Mouse (Mus musculus) myocyte (in vitro differentiated cells): ENCODE results near the gene Opn4. TPM values are rescaled to one million over a fixed set of nuclear protein-coding genes. Genes with fewer than 3 reads are reported as not detected.

ENCODE experiments used
- H3K27me3 ChIP-seq: one replicate; pipeline ENCODE4 v1.6.1; 2011; ENCODE audit not compliant: control insufficient read depth, insufficient read depth, insufficient read length
- H3K36me3 ChIP-seq: one replicate; pipeline ENCODE4 v1.6.1; 2011; ENCODE audit not compliant: control insufficient read depth, insufficient read depth
- H3K4me2 ChIP-seq: one replicate; pipeline ENCODE4 v1.6.1; 2011; ENCODE audit warnings: low read depth, control low read depth
- H3K4me3 ChIP-seq: one replicate; pipeline ENCODE4 v1.5.1; 2011; ENCODE audit warnings: mild to moderate bottlenecking, control low read depth, moderate library complexity
- H3K79me2 ChIP-seq: one replicate; pipeline ENCODE4 v1.6.1; 2011; ENCODE audit not compliant: control insufficient read depth, insufficient read depth
- H3ac ChIP-seq: one replicate; pipeline ENCODE4 v1.6.1; 2011; ENCODE audit not compliant: control insufficient read depth, insufficient read length
- CEBPB ChIP-seq: IDR thresholded peaks from 2 replicates; pipeline ENCODE4 v1.6.1; 2011; ENCODE audit warnings: mild to moderate bottlenecking, moderate library complexity; ENCODE audit not compliant: poor library complexity, insufficient read depth, severe bottlenecking
- E2F4 ChIP-seq: IDR thresholded peaks from one replicate; pipeline ENCODE4 v1.6.1; 2011; ENCODE audit warnings: mild to moderate bottlenecking, control low read depth, moderate library complexity; ENCODE audit not compliant: insufficient read depth
- MAX ChIP-seq: IDR thresholded peaks from one replicate; pipeline ENCODE4 v1.6.1; 2011; ENCODE audit warnings: low read depth, mild to moderate bottlenecking, control low read depth
- MYOD1 ChIP-seq, 3 experiments: IDR thresholded peaks; one replicate each; pipeline ENCODE4 v1.6.1; 2011; ENCODE audit warnings: control low read depth in 2 of 3, low read depth in 2 of 3, mild to moderate bottlenecking in 2 of 3, moderate library complexity in 1 of 3; ENCODE audit not compliant: insufficient read length in 2 of 3, control insufficient read depth in 1 of 3
- MYOG ChIP-seq, 3 experiments: IDR thresholded peaks; one replicate each; pipeline ENCODE4 v1.6.1; 2011; ENCODE audit warnings: control low read depth in 2 of 3, low read depth in 2 of 3, mild to moderate bottlenecking in 2 of 3; ENCODE audit not compliant: insufficient read length in 2 of 3, control insufficient read depth in 1 of 3, insufficient read depth in 1 of 3
- POLR2A ChIP-seq: IDR thresholded peaks from one replicate; pipeline ENCODE4 v1.6.1; 2011; ENCODE audit warnings: low read depth, mild to moderate bottlenecking, control low read depth, moderate library complexity; ENCODE audit not compliant: insufficient read length
- POLR2AphosphoS2 ChIP-seq: IDR thresholded peaks from one replicate; pipeline ENCODE4 v1.6.1; 2011; ENCODE audit warnings: low read depth, control low read depth; ENCODE audit not compliant: insufficient read length
- REST ChIP-seq: IDR thresholded peaks from one replicate; pipeline ENCODE4 v1.6.1; 2011; ENCODE audit warnings: mild to moderate bottlenecking, control low read depth, moderate library complexity; ENCODE audit not compliant: insufficient read depth, insufficient read length
- SRF ChIP-seq: IDR thresholded peaks from one replicate; pipeline ENCODE4 v1.6.1; 2011; ENCODE audit warnings: low read depth; ENCODE audit not compliant: control insufficient read depth, insufficient read length
- TCF12 ChIP-seq: IDR thresholded peaks from one replicate; pipeline ENCODE4 v1.6.1; 2011; ENCODE audit warnings: mild to moderate bottlenecking, control low read depth; ENCODE audit not compliant: poor library complexity, insufficient read depth, severe bottlenecking
- TCF3 ChIP-seq: IDR thresholded peaks from one replicate; pipeline ENCODE4 v1.6.1; 2011; ENCODE audit warnings: low read depth, control low read depth; ENCODE audit not compliant: insufficient read length
- USF1 ChIP-seq: IDR thresholded peaks from one replicate; pipeline ENCODE4 v1.6.1; 2011; ENCODE audit warnings: low read depth, mild to moderate bottlenecking, control low read depth, moderate library complexity
- polyA plus RNA-seq: library from polyadenylated mRNA; unstranded; fragments of >200 nt; fragmentation: generic; extraction: Trizol; gene quantifications from one replicate; pipeline ENCODE4 v1.2.1, GENCODE M21; 2012; ENCODE audit warnings: missing spikeins

The Opn4 gene
- polyA plus RNA-seq, 1 experiment, result 0.23 TPM

DNA sequence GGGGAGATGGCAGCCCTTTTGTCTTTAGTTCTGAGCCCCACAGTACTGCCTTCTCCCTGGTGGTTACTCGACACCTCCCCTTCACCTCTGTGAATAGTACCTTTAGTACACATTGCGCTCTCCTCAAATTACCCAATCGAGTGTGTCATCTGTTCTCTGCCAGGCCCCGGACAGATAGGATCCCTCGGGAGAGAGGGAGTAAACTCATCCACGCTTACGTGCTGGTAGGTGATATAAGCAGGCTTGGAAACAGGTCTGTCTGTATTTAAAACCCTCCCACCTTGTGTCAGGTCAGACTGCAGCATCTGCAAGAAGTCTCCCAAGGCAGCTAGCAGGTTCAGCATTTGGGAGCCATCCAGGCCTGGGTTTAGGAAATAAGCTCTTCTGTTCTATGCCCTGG is 35.2 kb upstream of the Opn4 start:
- no peak overlapping the region for H3K4me2 ChIP-seq
- no peaks in the 10 kb centered on the region for H3K79me2 ChIP-seq
- H3K4me3 ChIP-seq, result no peak overlapping the region
- no peaks in the 10 kb centered on the region for H3K27me3 ChIP-seq
- no peak overlapping the region for H3ac ChIP-seq
- no peaks in the 10 kb centered on the region for H3K36me3 ChIP-seq
- TF ChIP-seq TCF12 (no peak), MAX (no peak), MYOD1 (IDR thresholded peaks at IDR 0.05; ENCODE audit: control insufficient read depth in 1 of 3, insufficient read length in 2 of 3, low read depth in 2 of 3) (no peak), REST (no peak), TCF3 (no peak), E2F4 (no peak), POLR2A (no peak), SRF (no peak), CEBPB (no peak), MYOG (IDR thresholded peaks at IDR 0.05; ENCODE audit: control insufficient read depth in 1 of 3, insufficient read depth in 1 of 3, insufficient read length in 2 of 3, low read depth in 2 of 3) (no peak)

- Histone ChIP-seq H3K27me3 (no peaks in the 10 kb centered on the region), H3K36me3 (no peaks in the 10 kb centered on the region), H3K79me2 (no peaks in the 10 kb centered on the region), H3K4me2 (no peak overlapping the region), H3K4me3 (no peak overlapping the region), H3ac (no peak overlapping the region)
- TF ChIP-seq USF1 (no peak), CEBPB (no peak), POLR2A (no peak), MAX (no peak), MYOG (IDR thresholded peaks at IDR 0.05; ENCODE audit: control insufficient read depth in 1 of 3, insufficient read depth in 1 of 3, insufficient read length in 2 of 3, low read depth in 2 of 3) (no peak), SRF (no peak), E2F4 (no peak), TCF3 (no peak), TCF12 (no peak), MYOD1 (IDR thresholded peaks at IDR 0.05; ENCODE audit: control insufficient read depth in 1 of 3, insufficient read length in 2 of 3, low read depth in 2 of 3) (no peak), POLR2AphosphoS2 (no peak), REST (no peak)
Measured at GRCm38 (mm10) chr14:34632722-34633448, 32.9 kb upstream of the Opn4 start.

DNA sequence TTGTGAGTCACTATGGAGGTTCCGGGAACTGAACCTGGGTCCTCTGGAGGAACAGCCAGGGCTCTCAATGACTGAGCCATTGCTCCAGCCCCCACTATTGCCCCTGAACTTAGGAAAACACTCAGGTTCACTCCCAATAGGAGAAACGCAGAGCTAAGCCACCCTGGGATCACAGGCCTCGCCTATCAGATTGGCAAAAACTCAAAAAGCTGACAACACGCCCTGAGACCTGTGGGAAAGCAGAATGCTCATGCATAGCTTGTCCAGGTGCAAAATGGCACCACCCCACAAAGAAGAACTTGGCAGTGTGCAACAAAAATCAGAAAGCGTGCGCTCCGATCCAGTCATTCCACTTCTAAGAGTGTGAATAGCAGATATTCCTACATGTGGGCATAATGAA is 26.9 kb upstream of the Opn4 start:
- H3K4me3 ChIP-seq, result no peak overlapping the region
- no peaks in the 10 kb centered on the region for H3K36me3 ChIP-seq
- TF ChIP-seq USF1 (no peak), MYOG (IDR thresholded peaks at IDR 0.05; ENCODE audit: control insufficient read depth in 1 of 3, insufficient read depth in 1 of 3, insufficient read length in 2 of 3, low read depth in 2 of 3) (no peak), E2F4 (no peak), CEBPB (no peak), POLR2AphosphoS2 (no peak), TCF12 (no peak), REST (no peak), MYOD1 (IDR thresholded peaks at IDR 0.05; ENCODE audit: control insufficient read depth in 1 of 3, insufficient read length in 2 of 3, low read depth in 2 of 3) (no peak), SRF (no peak), TCF3 (no peak), POLR2A (no peak), MAX (no peak)
- no peaks in the 10 kb centered on the region for H3K79me2 ChIP-seq
- H3K4me2 ChIP-seq, result no peak overlapping the region
- no peak overlapping the region for H3ac ChIP-seq
- no peaks in the 10 kb centered on the region for H3K27me3 ChIP-seq

DNA sequence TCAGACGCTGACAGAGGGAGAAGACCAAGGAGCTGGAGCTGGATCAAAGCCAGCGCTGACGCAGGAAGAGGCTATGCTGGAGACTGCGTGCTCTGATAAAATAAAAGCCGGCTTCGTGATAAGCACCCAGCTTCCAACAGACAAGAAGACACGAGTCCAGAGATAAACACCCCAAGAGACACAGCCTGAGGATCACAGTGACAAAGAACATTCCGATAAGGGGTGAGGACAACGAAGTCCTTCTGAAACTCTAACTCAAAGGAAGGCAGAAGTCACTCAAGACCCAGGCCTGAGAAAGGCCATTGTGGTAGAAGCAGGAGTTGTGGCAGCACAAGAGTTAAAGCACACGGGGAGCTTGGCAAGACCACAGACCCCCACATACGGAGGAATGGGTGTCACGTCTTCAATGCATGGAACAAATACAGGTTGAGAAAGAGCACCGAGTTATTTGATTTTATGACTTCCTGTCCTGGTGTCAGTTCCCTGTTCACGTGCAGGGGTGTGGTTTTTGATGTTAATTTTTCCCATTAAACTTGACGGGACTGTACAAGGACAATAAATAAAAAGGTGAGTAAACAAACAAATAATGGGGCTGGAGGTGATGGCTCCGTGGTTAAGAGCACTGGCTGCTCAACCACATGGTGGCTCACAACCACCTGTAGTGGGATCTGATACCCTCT is 23.7 kb upstream of the Opn4 start:
- TF ChIP-seq POLR2AphosphoS2 (no peak), MAX (no peak), TCF3 (no peak), USF1 (no peak), MYOG (IDR thresholded peaks at IDR 0.05; ENCODE audit: control insufficient read depth in 1 of 3, insufficient read depth in 1 of 3, insufficient read length in 2 of 3, low read depth in 2 of 3) (no peak), REST (no peak), CEBPB (no peak), POLR2A (no peak), MYOD1 (IDR thresholded peaks at IDR 0.05; ENCODE audit: control insufficient read depth in 1 of 3, insufficient read length in 2 of 3, low read depth in 2 of 3) (no peak), TCF12 (no peak), SRF (no peak), E2F4 (no peak)
- Histone ChIP-seq H3K79me2 (no peaks in the 10 kb centered on the region), H3K36me3 (no peaks in the 10 kb centered on the region), H3ac (no peak overlapping the region), H3K4me3 (no peak overlapping the region), H3K4me2 (no peak overlapping the region), H3K27me3 (no peaks in the 10 kb centered on the region)
